Mouse (Mus musculus) neural tube, embryonic 14.5 days (tissue): ENCODE measurements around the gene Bend6. TPM values are rescaled to one million over a fixed set of nuclear protein-coding genes. Genes with fewer than 3 reads are reported as not detected.

Experiments used
- ATAC-seq: fragments of 200-750 bp; cut with Nextera tagmentation; 2 replicates; pipeline ENCODE4 v1.8.0; 2017; ENCODE audit warnings: low read depth, mild to moderate bottlenecking, moderate TSS enrichment, moderate library complexity
- H3K27ac ChIP-seq: fragments of 300-500 bp; sonication (generic); 2 replicates; pipeline ENCODE4 v1.5.1; 2014; ENCODE audit warnings: low read depth, mild to moderate bottlenecking, control low read depth, low read length, moderate library complexity, mixed read lengths
- H3K27me3 ChIP-seq: fragments of 300-500 bp; sonication (generic); 2 replicates; pipeline ENCODE4 v1.6.1; 2014; ENCODE audit warnings: low read length; ENCODE audit not compliant: control insufficient read depth, insufficient read depth
- H3K36me3 ChIP-seq: fragments of 300-500 bp; sonication (generic); 2 replicates; pipeline ENCODE4 v1.6.1; 2014; ENCODE audit warnings: low read length, mixed read lengths; ENCODE audit not compliant: control insufficient read depth, insufficient read depth
- H3K4me1 ChIP-seq: fragments of 300-500 bp; sonication (generic); 2 replicates; pipeline ENCODE4 v1.6.1; 2014; ENCODE audit warnings: low read length; ENCODE audit not compliant: control insufficient read depth, insufficient read depth
- H3K4me2 ChIP-seq: fragments of 300-500 bp; sonication (generic); 2 replicates; pipeline ENCODE4 v1.6.1; 2014; ENCODE audit warnings: mild to moderate bottlenecking, low read depth, low read length, control low read depth
- H3K4me3 ChIP-seq: fragments of 300-500 bp; sonication (generic); 2 replicates; pipeline ENCODE4 v1.5.1; 2014; ENCODE audit warnings: low read depth, low read length, control low read depth, mixed read lengths
- H3K9ac ChIP-seq: fragments of 300-500 bp; sonication (generic); replicated peaks from 2 replicates; pipeline ENCODE4 v1.6.1; 2014; ENCODE audit warnings: low read depth, mild to moderate bottlenecking, control low read depth, low read length, mixed read lengths
- H3K9me3 ChIP-seq: fragments of 300-500 bp; sonication (generic); 2 replicates; pipeline ENCODE4 v1.6.1; 2016; ENCODE audit warnings: low read length; ENCODE audit not compliant: control insufficient read depth
- WGBS: fragments of 180-500 bp; shearing (Covaris S2); extraction: QIAGEN DNeasy Blood & Tissue Kit; methylation state at CpG from one replicate; pipeline ENCODE4 v1.1.7; 2014; 5-methylcytosine and 5-hydroxymethylcytosine counted together
- polyA plus RNA-seq: library from polyadenylated mRNA; unstranded; fragments of >200 nt; fragmentation: Nextera tagmentation; extraction: Ambion mirVana; gene quantifications from 2 replicates; pipeline ENCODE4 v1.2.1, GENCODE M21; 2014

Bend6 gene
- polyA plus RNA-seq, 1 experiment from 2014 or later, result 73.5 TPM

DNA sequence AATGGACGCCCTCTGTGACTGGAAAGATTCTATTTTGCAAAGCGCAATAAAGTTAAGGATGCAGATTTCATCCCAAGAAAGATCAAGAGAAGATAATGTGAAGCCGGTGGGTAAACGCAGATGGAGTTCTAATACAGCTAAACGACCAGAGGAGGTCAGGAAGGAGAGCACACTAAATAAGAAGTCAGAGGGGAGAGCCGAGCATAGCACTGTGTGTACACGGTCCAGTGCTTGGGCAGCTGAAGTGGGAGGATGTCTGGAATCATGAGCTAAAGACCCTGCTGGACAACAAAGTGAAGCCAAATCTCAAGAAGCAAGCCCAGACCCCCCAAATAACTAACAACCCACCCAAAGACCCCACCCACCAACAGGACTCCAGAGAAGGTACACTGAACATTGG, 15.4 kb upstream of the Bend6 start:
- H3K27me3 ChIP-seq, result no peaks in the 10 kb centered on the region
- no peaks in the 10 kb centered on the region for H3K36me3 ChIP-seq
- no peaks in the 10 kb centered on the region for H3K4me1 ChIP-seq
- H3K27ac ChIP-seq, result no peak overlapping the region
- H3K9me3 ChIP-seq, result no peaks in the 10 kb centered on the region
- no peak overlapping the region for H3K4me3 ChIP-seq
- no peak for ATAC-seq
- no peak overlapping the region for H3K4me2 ChIP-seq
- WGBS, result 82% methylated on average over 7 of the region's 7 CpGs
- no peak overlapping the region for H3K9ac ChIP-seq

DNA sequence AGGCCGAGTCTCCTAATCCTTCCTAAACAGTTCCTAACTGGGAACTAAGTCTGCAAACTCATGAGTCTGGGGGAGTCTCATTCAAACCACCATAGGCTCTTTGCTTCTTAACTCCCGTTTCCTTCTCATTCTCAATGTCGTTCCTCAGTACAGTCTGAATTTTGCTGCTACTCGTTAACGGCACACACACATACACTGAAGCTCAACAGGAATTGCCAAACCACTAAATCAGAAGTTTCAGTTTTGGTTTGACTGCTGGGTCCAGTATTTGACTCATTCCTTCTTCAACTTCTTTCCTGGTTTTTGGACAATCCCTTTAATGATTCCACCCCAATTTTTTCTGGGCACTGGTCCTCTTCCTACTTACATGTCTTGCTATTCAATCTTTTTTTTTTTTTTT, 8.9 kb upstream of the Bend6 start:
- Histone ChIP-seq H3K27ac (no peak overlapping the region), H3K4me1 (no peaks in the 10 kb centered on the region), H3K4me3 (no peak overlapping the region), H3K27me3 (no peaks in the 10 kb centered on the region), H3K36me3 (no peaks in the 10 kb centered on the region), H3K9me3 (no peaks in the 10 kb centered on the region), H3K9ac (no peak overlapping the region), H3K4me2 (no peak overlapping the region)
- WGBS, result 99% methylated on average over 5 of the region's 5 CpGs
- no peak for ATAC-seq

DNA sequence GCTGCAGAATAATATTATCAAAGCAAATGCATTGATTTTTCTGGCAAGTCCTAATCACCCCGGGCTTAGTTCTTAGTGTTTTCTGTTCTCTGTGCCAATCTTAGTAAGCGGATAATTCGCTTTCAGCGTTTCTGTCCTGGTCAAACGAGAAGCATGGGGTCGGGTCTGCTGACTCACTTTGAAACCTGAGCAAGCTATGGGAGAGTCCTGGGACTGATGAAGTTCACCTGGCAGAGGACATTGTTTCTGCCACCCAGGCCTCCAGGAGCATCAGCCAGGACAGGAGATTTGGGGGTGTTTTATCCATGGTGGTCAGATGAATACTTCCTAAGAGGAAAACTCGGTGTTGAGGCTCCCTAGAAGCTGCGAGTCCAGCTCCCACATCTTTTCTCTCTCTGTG, 4.0 kb upstream of the Bend6 start:
- Histone ChIP-seq H3K36me3 (no peaks in the 10 kb centered on the region), H3K4me3 (no peak overlapping the region), H3K9me3 (no peaks in the 10 kb centered on the region), H3K4me2 (no peak overlapping the region), H3K27ac (no peak overlapping the region), H3K27me3 (no peaks in the 10 kb centered on the region), H3K9ac (no peak overlapping the region), H3K4me1 (peaks cover 9% of the 10 kb centered on the region; the same call in 1 of the 2 replicates)
- 86% methylated on average over 8 of the region's 8 CpGs for WGBS
- no peak for ATAC-seq

DNA sequence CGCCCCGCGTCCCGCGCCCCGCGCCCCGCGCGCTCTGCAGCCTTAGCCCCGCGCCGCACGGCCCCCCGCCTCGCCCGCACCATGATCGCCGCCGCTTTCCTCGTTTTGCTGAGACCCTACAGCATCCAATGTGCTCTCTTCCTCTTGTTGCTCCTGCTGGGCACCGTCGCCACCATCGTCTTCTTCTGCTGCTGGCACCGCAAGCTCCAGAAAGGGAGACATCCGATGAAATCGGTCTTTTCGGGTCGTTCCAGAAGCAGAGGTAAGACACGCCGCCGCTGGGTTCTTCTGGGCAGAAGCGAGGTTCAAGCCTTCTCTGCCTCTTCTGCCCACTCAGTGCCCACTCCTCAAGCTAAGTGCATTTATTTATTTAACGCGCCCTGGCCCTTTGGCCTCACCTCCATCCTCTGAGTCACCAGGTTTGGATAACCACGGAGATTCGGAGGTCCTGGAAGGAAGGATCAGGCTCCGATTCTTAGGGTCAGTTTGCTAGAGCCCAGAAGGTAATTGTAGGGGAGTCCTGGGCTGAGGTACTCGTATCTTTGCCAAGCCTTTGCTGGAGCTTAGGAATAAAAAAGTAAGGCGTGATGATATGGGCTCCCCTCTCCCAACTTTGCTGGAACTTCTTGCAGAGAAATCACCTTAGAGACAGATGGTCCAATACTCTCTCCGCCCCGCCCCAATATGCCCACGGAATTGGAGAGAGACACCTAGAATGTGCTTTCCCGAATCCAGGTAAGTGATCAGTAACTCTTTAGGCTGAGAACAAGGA, 761 bp upstream of the Bend6 start, which contains the start of gene Dst:
TSS of gene Dst (plus strand) at position 35 of the 772 bp plus-strand sequence.
- whole genome bisulfite sequencing, result 5% methylated on average over 38 of the region's 44 CpGs
- Histone ChIP-seq H3K4me1 (peaks cover 14% of the 10 kb centered on the region; the same call in 1 of the 2 replicates), H3K27ac (peak within 1 kb of the TSS; percentile 85), H3K27me3 (no peaks in the 10 kb centered on the region), H3K4me3 (peak within 1 kb of the TSS; percentile 61), H3K9me3 (no peaks in the 10 kb centered on the region), H3K4me2 (peak within 1 kb of the TSS; percentile 77), H3K9ac (peak within 1 kb of the TSS; percentile 74), H3K36me3 (no peaks in the 10 kb centered on the region)
- ATAC-seq, result peak; percentile 19

DNA sequence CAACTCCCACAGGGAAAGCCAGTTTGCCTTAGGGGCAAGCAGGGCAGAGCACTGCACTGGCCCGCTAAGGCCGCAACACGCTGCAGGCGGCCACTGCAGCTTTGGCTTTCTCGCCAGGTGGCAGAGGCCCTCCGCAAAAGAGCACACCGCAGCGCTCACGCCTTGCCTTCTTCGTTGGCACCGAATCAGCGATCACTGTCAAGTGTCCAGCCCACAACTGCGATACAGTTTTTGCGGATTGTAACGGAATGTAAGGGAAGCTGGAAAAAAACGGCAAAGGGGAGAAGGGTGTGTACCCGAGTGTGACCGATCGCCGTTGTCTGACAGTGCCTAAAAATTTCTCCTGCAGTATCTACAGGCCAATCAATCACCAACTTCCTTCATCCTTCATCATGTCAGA, 689 bp downstream of the Bend6 start:
- Histone ChIP-seq H3K9ac (peak overlapping the region; percentile 74), H3K4me1 (peaks cover 14% of the 10 kb centered on the region; the same call in 1 of the 2 replicates), H3K4me3 (peak overlapping the region; percentile 61), H3K27ac (0 out of 2 replicates have a peak overlapping the region, but pooled peaks have one; percentile 39), H3K27me3 (no peaks in the 10 kb centered on the region), H3K4me2 (peak overlapping the region; percentile 77), H3K36me3 (no peaks in the 10 kb centered on the region), H3K9me3 (no peaks in the 10 kb centered on the region)
- ATAC-seq, result peak; percentile 50
- WGBS, result under 1% methylated on average over 20 of the region's 20 CpGs

DNA sequence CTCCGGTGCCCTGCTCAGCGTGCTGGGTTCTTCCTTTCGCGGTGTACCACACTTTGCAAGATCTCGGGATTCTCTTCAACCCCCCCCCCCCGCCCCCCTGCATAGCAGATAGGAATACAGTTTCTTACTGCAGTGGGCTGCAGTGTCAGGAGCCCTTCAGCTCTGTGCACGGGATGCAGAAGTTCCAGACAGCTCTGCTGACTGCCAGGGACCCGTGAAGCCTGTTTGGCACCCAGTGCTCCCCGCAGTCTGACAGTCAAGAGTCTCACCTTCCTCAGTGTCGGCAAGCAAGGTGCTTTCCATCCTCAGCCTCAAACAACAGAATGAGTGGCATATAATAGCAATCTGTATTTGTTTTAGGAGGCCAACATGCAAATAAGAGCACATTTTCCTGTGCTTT, 1.4 kb downstream of the Bend6 start:
- Histone ChIP-seq H3K27me3 (no peaks in the 10 kb centered on the region), H3K4me3 (peak overlapping the region; percentile 61; the same call in 1 of the 2 replicates), H3K9me3 (no peaks in the 10 kb centered on the region), H3K4me1 (peaks cover 14% of the 10 kb centered on the region; the same call in 1 of the 2 replicates), H3K27ac (no peak overlapping the region), H3K36me3 (no peaks in the 10 kb centered on the region), H3K9ac (no peak overlapping the region), H3K4me2 (peak overlapping the region; percentile 77)
- no peak for ATAC-seq
- 33% methylated on average over 10 of the region's 10 CpGs for WGBS

DNA sequence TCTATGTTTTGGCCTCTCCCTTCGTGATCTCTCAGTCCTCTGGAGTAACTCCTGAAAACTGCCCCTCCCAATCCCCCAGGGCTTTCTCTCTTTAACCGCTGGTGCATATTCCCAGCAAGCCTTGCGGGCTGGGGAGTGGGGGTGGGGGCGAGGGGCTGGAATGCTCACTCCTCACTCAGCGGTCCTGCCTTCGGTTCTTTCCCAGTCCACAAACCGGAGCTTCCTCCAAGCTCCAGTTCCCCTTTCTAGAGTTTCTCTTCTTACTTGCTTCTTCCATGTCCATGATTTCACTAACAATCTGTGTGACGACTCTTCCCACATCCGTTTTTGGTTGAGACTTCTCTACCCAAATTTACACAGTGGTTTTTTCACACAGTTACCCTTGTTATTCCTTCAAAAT, 4.0 kb downstream of the Bend6 start:
- Histone ChIP-seq H3K4me3 (no peak overlapping the region), H3K4me1 (peaks cover 6% of the 10 kb centered on the region; the same call in 1 of the 2 replicates), H3K9ac (no peak overlapping the region), H3K27ac (no peak overlapping the region), H3K4me2 (no peak overlapping the region), H3K27me3 (no peaks in the 10 kb centered on the region), H3K9me3 (no peaks in the 10 kb centered on the region), H3K36me3 (no peaks in the 10 kb centered on the region)
- no peak for ATAC-seq
- WGBS, result 37% methylated on average over 9 of the region's 9 CpGs

DNA sequence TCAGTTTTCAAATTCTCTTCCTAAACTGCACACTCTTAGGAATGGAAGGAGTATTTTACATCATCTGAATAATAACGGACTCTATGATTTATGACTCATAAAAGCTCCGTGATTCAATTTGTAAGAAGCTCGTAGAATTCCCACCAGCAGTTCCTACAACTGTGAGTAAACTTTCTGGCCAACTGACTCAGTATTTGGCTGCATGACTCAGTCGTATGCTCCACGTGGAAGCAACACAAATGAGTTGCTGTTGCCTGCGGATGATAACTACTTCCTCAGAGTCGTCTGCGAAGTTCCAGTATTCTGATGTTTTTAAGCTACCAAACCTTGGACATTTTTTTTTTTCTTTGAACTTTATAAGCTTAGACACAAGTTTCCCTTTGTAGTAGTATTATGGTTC, 7.4 kb downstream of the Bend6 start:
- Histone ChIP-seq H3K9ac (no peak overlapping the region), H3K9me3 (no peaks in the 10 kb centered on the region), H3K4me1 (no peaks in the 10 kb centered on the region), H3K36me3 (no peaks in the 10 kb centered on the region), H3K27me3 (no peaks in the 10 kb centered on the region), H3K4me3 (no peak overlapping the region), H3K4me2 (no peak overlapping the region), H3K27ac (no peak overlapping the region)
- WGBS, result 82% methylated on average over 8 of the region's 8 CpGs
- ATAC-seq, result no peak

DNA sequence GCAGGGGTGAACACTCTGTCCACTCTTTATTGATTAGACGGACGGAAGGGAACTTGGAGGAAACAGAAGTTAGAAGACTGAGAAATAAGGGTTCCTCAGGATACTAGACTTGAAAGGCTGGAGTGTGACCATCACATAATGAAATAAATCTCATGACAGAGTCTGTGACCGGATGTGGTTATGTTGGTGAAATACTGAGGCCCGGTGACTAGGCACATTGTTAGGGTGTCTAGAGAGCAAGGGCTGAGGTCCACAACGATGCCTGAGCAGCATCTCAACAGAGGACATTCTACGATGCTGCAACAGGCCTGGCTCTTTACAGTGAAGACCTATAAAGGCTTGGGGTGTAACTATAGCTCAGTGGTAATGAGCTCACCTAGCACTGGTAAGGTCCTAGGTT, 9.2 kb downstream of the Bend6 start:
- WGBS, result 94% methylated on average over 6 of the region's 6 CpGs
- no peak overlapping the region for H3K27ac ChIP-seq
- H3K9me3 ChIP-seq, result no peaks in the 10 kb centered on the region
- ATAC-seq, result no peak
- no peak overlapping the region for H3K4me2 ChIP-seq
- H3K9ac ChIP-seq, result no peak overlapping the region
- H3K36me3 ChIP-seq, result no peaks in the 10 kb centered on the region
- no peaks in the 10 kb centered on the region for H3K27me3 ChIP-seq
- H3K4me3 ChIP-seq, result no peak overlapping the region
- no peaks in the 10 kb centered on the region for H3K4me1 ChIP-seq
